Mouse (Mus musculus): ENCODE measurements around the gene Pnpla8.

DNA sequence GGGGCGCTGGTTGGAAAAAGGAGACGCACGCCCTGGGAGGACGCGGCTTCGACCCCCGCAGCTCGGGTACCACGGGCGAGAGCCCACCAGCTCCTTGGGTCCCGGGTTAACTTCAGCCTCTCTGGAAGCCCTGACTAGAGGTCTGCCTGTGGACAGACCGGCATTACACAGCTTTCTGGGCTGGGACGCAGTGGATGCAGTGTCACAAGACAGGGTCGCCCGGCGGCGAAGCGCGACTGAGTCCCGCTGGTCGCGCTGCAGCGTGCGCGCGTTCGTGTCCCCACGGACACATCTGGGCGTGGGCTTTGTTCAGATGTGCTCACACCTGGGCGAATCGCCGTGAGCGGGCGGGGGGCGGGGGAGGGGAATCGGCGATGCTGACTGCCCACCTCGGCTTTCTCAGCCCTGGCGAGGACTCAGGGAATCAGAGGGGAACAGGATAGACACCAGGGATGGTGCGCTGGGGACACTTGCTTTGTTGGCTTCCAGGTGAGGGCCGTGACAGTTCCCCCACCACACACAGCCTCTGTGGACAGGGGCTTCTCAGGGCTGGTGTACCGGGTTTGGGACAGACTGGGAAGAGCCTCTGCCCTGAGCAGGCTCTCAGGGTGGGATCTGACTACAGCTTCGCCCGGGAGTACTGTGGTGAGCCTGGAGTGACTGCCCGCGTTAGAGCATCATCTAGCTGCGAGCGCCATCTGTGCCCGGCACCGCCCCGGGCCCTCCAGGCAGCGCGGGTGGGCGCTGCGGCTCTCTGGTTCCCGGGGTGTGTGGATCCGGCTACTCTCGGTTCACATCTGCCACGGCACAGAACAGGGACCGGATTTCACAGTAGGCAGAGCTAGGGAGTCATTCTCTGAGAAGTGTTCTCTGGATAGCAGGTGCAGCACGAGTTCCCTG, 108.4 kb downstream of the Pnpla8 start:
- no peak for TF ChIP-seq CTCF (IDR thresholded peaks at IDR 0.05; ENCODE audit: extremely low read depth, insufficient read depth, low read length)
- TF ChIP-seq POLR2A (IDR thresholded peaks at IDR 0.05; ENCODE audit: extremely low read depth, insufficient read depth, low read length): peak; percentile 12; the same call in 1 of the 2 replicates

Measured in cortical plate, adult 2 months (tissue).